In genomic region chr1:118525336-118525735, GRCm38 (mm10) we compare ENCODE assay signal across 20 mouse cellular contexts.
DNase-seq lines count a peak whose midpoint lies in the region; ATAC-seq and TF ChIP-seq lines count a peak whose summit lies in the region.
"Had no signal": no experiment of that assay in that cellular context is flagged by ENCODE, and none has a peak within 500 bp of the region (broad histone marks: within the 10 kb centered on the region; RNA-seq: fewer than 3 reads in every experiment).

No protein-coding gene starts in this region.

- intact Hi-C loops in left cerebral cortex, postnatal 4 days (cut with DNase I), result no loop called here

- no peaks in the 10 kb centered on the region for H3K4me1 ChIP-seq in limb, embryonic 15.5 days
- no peaks in the 10 kb centered on the region for H3K4me1 ChIP-seq in limb, embryonic 10.5 days

- 0 out of 2 replicates have a peak, but pooled peaks have one; percentile 48 for ATAC-seq in limb, embryonic 15.5 days (ENCODE audit: insufficient number of reproducible peaks, low FRiP score, low TSS enrichment, low read depth)
- ATAC-seq: forebrain, embryonic 14.5 days; hindbrain, postnatal 0 days; liver, postnatal 0 days; midbrain, embryonic 16.5 days had no signal

- H3K36me3 ChIP-seq in limb, embryonic 15.5 days, result peaks cover 70% of the 10 kb centered on the region
- H3K36me3 ChIP-seq in limb, embryonic 10.5 days, result peaks cover 83% of the 10 kb centered on the region
- H3K36me3 ChIP-seq in myocyte (ENCODE audit: control insufficient read depth, insufficient read depth), result peaks cover 53% of the 10 kb centered on the region

- H3K9ac ChIP-seq in limb, embryonic 15.5 days, result no peak overlapping the region
- H3K9ac ChIP-seq: liver, postnatal 0 days had no signal

- no peaks in the 10 kb centered on the region for H3K9me3 ChIP-seq in limb, embryonic 15.5 days
- H3K9me3 ChIP-seq in limb, embryonic 10.5 days (replicated peaks), result no peaks in the 10 kb centered on the region

- 75% methylated on average over 9 of the region's 9 CpGs for WGBS in limb, embryonic 15.5 days
- WGBS in limb, embryonic 10.5 days, result 91% methylated on average over 9 of the region's 9 CpGs

- H3K4me3 ChIP-seq in limb, embryonic 15.5 days, result no peak overlapping the region
- no peak overlapping the region for H3K4me3 ChIP-seq in limb, embryonic 10.5 days
- H3K4me3 ChIP-seq in myocyte, result no peak overlapping the region

- no peak for TF ChIP-seq POLR2A in myocyte (IDR thresholded peaks at IDR 0.05; ENCODE audit: insufficient read length, low read depth)

- no peak overlapping the region for H3K4me2 ChIP-seq in limb, embryonic 15.5 days
- no peak overlapping the region for H3K4me2 ChIP-seq in myocyte (ENCODE audit: low read depth)

- no peaks in the 10 kb centered on the region for H3K79me2 ChIP-seq in myocyte (ENCODE audit: control insufficient read depth, insufficient read depth)

- H3K27ac ChIP-seq in limb, embryonic 15.5 days, result no peak overlapping the region
- no peak overlapping the region for H3K27ac ChIP-seq in limb, embryonic 10.5 days
- H3K27ac ChIP-seq: hindbrain, postnatal 0 days; kidney, postnatal 0 days had no signal

- no peak for DNase-seq in limb, embryonic 10.5 days (ENCODE audit: low spot score)
- DNase-seq in adipocyte (ENCODE audit: low spot score), result peak; percentile 79
- peak; percentile 25 for DNase-seq in lung, postnatal 14 days
- no peak for DNase-seq in spleen, postnatal 4 days (ENCODE audit: low spot score in 2 of 2)
- DNase-seq in left cerebral cortex, postnatal 4 days, result no peak
- DNase-seq in spleen, postnatal 36 days (ENCODE audit: low spot score in 2 of 2), result no peak
- DNase-seq: cerebellum, adult 8-10 months; heart, adult 11 months; heart, postnatal 36 days; kidney, adult 18-20 months; layer of hippocampus, postnatal 36 days; liver, postnatal 0 days; right cerebral cortex, postnatal 25 days; thymus, postnatal 14 days had no signal

- no peak overlapping the region for H3ac ChIP-seq in myocyte (ENCODE audit: control insufficient read depth, insufficient read length)

- no peaks in the 10 kb centered on the region for H3K27me3 ChIP-seq in limb, embryonic 15.5 days
- H3K27me3 ChIP-seq in limb, embryonic 10.5 days (ENCODE audit: low read depth, poor library complexity, severe bottlenecking), result no peaks in the 10 kb centered on the region
- no peaks in the 10 kb centered on the region for H3K27me3 ChIP-seq in myocyte (ENCODE audit: control insufficient read depth, insufficient read depth, insufficient read length)

TF ChIP-seq in myocyte, 11 proteins besides CTCF, POLR2A, EP300 and RAD21:
- TF ChIP-seq MYOD1 (IDR thresholded peaks at IDR 0.05; ENCODE audit: control insufficient read depth in 1 of 3, insufficient read length in 2 of 3, low read depth in 2 of 3), result no peak
- TF ChIP-seq POLR2AphosphoS2 (IDR thresholded peaks at IDR 0.05; ENCODE audit: insufficient read length, low read depth), result no peak
- TF ChIP-seq E2F4 (IDR thresholded peaks at IDR 0.05; ENCODE audit: insufficient read depth), result no peak
- no peak for TF ChIP-seq USF1 (IDR thresholded peaks at IDR 0.05; ENCODE audit: low read depth)
- peak; percentile 85; the same call in 1 of the 2 replicates for TF ChIP-seq CEBPB (IDR thresholded peaks at IDR 0.05; ENCODE audit: insufficient read depth, poor library complexity, severe bottlenecking)
- no peak for TF ChIP-seq REST (IDR thresholded peaks at IDR 0.05; ENCODE audit: insufficient read depth, insufficient read length)
- TF ChIP-seq SRF (IDR thresholded peaks at IDR 0.05; ENCODE audit: control insufficient read depth, insufficient read length, low read depth), result no peak
- peak; percentile 55 for TF ChIP-seq MAX (IDR thresholded peaks at IDR 0.05; ENCODE audit: low read depth)

Comparison
In these comparisons a context has a peak if more than half of its experiments do, and no peak if none do; other contexts are left out.
1. DNase-seq: peak in adipocyte (single experiment) and lung, postnatal 14 days (single experiment); none in limb, embryonic 10.5 days (single experiment), spleen, postnatal 4 days (0 of 2), left cerebral cortex, postnatal 4 days (single experiment) and spleen, postnatal 36 days (0 of 2).